Mouse (Mus musculus) T-helper 2 cell (primary cell): ENCODE results near the gene Rngtt.
"Not testable (repeated sequence)": the region's sequence is repeated elsewhere in the genome, so short reads cannot be mapped to it uniquely, and the experiment has no call there.

Experiments
- in situ Hi-C: fragments of 300-600 bp; cut with MboI, MseI; formaldehyde crosslinking; loops from one replicate; pipeline ENCODE4 v1.15.1; 2025; ENCODE audit warnings: high pct_unique_total_duplicates

The Rngtt gene

DNA sequence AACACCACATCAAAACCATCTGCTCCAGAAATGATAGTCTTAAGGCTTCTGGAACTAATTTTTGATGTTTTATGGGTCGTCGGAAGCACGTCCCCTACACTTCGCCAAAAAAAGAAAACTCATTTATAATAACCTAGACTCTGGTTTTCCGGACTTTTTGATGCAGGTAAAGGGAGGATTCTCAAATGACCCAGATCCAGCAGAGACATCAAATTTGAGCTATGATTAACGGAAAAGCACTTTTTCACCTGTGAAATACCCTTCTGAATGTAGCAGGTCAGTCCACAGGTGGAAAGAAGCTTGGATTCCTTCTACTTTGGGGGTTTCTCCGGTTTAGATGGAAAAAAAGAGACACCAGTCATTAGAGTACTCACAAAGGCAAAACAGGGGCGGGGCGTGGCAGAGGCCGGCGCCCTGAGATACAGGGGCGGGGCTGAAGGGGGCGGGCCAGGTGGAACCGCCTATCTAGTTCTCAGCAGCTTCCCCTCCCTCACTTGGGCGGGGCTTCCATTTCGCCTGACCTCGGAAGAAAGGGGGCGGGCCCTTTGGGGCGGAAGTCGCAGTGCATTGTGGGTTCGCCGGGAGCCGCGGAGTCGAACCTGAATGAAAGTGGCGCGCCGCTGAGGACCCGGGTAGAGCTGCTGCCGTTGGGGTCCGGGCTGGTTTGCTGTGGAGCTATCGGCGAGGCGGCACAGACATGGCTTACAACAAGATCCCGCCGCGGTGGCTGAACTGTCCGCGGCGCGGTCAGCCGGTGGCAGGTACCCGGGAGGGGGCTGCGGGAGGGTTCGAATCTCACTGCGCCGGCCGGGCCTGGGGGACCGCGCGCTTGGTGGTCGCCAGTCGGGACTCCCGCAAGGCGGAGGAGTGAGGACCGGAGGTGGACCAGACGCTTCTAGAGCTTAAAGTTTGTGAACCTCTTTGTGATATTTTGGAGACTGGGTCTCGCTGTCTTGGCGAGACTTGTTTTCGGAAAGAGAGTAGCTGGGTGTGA, at the start of gene Rngtt:
Rngtt (plus strand) TSS at position 548 of the 994 bp plus-strand sequence.
- in situ Hi-C loops: no loop called here

DNA sequence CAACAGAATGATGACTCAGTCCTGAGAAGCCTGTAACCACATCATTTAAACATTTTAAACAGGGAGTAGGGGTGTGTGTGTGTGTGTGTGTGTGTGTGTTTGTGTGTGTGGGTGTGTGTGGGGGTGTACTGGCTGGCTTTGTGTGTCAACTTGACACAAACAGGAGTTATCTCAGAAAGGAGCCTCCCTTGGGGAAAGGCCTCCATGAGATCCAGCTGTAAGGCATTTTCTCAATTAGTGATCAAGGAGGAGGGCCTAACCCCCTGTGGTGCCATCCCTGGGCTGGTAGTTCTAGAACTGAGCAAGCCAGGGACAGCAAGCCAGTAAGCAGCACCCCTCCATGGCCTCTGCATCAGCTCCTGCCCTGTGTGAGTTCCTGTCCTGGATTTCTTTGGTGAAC, 49.8 kb upstream of the Rngtt start:
- in situ Hi-C loops: no loop called here

DNA sequence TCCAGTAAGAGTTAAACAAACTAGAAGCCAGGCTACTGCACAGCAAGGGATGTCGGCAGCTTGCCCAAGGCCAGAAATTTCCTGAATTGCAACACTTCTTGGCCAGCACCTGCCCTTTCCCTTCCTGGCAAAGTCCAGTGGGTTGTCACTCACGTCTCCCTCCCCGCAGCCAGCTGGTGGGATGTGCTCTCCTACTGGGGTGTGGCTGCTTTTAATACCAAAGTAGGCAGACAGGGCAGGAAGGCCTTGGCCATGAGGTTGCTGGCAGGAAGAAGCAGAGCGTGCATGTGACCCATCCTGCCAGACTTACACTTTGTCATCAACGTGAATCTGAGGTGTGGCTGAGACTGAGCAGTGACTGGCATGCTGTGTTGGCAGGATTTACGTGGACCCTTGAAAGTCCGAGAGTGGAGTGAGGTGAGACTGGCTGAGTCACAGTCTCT, 48.8 kb upstream of the Rngtt start:
- in situ Hi-C loops: no loop called here

DNA sequence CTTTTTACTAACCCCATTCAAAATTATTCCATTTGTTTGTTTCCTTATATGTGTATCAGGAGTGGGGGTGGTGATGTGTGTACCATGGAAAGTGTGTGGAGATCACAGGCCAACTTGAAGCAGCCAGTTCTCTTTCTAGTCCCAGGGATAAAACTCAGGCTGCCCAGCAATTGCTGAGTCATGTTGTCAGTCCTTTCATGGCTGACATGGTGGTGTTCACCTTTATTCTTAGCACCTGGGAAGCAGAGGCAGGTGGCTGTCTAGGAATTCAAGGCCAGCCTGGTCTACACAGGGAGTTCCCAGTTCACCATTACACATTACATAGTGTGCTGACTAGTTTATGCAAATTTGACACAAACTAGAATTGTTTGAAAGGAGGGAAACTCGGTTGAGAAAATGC, 47.2 kb upstream of the Rngtt start:
- in situ Hi-C loops: no loop called here

DNA sequence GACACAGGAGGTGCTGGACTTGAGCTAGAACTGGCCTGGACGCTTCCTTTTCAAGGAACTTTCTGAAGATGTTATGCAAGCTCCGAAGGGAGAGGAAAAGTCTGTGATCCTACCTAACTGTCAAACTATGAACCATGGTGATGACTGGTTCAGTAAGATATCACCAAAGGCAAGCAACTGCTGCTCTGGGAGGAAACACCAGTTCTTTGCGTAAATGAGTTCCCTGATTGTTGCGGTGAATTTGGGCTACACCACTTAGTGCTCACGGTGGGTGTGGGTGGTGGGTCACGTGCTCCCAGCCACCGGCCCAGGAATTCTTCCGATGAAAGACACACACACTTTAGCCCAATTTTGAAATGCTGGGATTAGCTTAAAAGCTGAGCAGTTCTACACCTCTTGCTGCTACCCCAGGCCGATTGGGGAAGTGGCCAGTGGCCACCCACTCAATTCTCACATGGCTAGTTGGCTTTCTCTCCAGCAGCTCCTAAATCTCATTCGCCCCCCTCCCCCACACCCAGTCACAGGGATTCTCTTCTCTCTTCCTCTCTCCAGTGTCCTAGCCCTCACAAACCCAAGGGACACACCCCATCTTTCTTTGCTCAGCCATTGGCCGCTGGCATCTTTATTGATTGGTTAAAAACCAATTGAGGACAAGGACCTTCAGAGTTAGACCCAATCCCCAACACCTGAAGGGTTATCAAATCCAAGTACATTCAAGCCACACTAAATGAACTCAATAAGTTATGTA, 45.0 kb upstream of the Rngtt start:
- in situ Hi-C loops: no loop called here

DNA sequence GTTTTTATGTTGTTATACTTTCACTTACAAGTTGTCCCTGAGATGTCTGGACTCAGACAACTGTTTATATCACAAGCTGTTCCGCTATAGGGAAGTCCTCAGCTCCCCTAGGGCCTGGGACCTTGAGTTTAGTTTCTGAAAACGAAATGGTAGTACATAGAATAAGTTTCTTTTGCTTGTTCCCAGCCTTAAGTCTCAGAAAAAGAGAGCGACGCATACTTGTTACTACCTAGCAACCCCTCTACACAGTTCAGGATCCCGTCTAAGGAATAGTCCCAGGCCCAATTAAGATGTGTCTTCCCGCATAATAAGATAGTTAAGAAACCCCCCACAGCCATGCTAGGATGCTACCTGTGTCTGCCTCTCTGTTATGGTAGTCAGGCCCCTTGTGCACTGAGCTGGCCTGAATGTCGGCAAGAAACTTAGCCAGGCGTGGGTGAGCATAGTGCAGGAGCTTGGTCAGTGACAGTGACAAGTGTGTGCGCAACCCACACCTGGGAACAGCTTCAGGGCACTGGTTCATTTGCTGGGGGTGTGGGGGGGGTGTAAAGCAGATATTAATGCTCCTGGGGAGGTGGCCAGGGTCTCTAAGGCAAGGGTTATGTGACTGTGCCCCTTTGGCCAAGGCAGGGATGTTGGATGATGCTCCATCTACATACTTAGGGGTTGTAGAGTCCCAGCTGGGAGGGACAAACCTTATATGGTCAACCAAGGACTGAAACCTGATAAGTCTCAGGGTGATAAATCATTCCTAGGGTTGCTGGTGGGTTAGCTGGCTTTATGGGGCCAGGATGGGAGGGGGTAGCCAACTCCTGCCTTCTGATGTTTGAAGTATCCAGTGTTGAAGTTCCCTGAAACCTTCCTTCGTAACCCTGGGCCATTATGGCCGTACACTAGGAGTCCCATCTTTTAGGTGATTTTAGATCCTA, 39.5 kb upstream of the Rngtt start:
- in situ Hi-C loops: no loop called here

DNA sequence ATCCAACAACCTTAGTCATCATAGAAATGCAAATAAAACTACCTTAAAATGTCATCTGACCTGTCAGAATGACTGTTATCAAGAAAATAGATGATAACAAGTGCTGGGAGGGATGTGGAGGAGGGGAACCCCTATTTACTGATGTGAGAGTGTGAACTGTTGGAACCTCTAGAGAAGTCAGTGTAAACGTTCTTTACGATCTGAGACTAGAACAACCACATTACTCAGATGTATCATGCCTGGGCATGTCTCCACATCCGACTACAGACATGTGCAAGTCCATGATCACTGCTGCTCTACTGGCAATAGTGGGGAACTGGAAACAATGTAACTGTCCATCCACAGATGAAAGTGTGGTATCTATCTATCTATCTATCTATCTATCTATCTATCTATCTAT, 36.7 kb upstream of the Rngtt start:
- in situ Hi-C loops: no loop called here

DNA sequence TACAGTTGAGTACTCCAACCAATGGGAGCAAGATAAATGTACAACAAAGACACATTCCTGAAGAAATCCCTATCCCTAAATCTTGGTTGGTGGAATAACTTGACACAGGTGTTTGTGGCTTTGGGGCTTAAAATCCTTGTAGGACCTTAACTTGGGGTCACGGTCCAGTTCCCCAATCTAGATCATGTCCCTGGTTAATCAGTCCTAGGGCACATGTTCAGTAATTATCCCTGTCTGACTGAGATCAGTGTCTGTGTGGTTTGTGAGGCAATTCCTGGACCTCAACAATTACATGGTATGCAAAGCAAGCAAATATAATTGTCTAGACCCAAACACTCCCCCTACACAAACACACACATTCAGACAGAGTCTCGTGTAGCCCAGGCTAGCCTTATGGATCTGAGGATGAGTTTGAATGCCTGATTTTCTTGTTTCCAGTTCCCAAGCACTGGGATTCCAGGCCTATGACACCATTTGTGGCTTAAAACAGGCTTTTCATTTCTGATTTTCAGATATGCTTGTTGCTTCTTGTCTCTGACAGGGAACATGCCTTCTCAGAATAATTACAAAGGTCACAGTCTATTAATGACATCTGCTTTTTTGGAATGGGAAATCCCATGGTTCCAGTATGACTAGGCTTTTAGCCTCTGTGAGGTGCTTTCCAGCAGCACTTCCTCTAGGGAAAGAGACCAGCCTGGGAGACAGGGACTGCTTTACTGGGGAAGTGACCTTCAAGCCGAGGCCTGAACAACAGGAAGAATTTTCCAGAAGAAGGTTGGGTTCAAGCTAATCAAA, 28.0 kb upstream of the Rngtt start:
- in situ Hi-C loops: no loop called here

DNA sequence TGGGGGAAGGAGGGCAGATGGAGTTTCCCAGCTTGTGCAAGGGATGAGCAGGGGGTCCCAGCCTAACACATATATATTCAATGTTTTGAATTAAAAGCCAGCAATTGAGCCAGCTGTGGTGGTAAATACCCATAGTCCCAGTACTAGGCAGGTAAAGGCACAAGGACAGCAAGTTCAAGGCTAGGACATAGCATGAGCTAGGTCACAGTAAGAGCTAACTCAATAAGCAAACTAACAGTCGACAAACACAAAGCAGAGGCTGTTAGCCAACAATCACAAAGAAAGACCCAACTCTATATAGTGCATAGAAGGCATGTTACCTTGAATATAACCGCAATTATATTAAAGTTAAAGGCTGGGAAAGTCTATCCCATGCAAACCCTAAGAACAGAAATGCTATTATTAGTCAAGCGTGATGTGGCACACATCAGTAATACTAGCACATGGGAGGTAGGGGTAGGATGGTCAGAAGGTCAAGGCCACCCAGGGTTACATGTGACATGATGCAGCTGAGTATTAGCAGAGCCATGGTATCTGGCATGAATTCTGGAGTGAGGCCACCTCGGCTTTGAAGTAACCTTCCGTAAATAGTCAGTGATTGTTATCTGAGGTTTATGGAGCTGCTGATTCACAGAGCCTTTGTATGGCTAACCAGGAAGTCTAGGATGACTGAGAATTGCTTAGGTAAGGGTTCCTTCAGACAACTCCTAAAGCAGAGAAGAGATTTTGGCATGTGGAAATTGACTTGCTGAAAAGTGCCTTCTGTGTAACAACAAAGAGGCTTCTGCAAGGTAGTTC, 25.8 kb upstream of the Rngtt start:
- in situ Hi-C loops: no loop called here

DNA sequence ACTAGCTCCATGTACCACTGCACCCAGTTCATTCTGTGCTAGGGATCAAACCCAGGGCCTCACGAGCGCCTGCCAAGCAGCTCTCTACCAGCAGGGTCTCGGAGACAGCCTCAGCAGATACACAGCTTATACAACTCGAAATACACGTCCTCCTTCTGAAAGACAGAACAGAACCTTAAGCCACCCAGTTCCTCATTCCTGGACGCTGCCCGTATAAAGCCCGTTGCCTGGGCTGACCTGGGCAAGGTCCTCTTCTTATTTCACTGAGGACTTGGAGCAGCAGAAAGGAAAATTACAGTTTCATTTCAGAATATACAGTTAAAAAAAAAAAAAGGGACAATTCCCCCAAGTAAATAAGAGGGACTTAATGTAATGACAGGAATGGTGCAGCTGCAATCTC, 24.7 kb upstream of the Rngtt start:
- in situ Hi-C loops: no loop called here

DNA sequence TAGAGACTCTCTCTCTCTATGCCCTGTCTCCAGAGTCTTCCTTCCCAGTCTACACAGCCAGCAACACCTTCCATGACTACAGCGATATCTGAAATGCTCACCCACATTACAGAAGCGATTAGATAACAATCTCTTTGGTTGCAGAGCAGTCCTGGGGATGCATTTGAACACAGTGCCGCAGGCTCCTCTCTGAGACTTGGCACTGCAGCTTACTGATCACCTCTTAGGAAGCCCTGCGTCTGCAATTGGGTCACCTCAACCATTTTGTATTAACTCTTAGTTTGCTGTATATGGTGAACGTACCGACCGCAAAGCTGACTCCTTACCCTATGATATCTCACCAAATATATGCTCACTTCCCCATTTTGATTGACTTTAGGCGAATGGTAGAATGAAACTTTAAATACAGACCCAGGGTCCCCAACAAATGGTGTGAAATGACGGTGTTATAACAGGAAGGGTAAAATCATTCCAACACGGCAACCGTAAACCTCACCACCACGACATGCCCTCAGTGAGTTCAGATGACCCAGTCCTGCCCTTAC, 20.9 kb upstream of the Rngtt start:
- in situ Hi-C loops: no loop called here

DNA sequence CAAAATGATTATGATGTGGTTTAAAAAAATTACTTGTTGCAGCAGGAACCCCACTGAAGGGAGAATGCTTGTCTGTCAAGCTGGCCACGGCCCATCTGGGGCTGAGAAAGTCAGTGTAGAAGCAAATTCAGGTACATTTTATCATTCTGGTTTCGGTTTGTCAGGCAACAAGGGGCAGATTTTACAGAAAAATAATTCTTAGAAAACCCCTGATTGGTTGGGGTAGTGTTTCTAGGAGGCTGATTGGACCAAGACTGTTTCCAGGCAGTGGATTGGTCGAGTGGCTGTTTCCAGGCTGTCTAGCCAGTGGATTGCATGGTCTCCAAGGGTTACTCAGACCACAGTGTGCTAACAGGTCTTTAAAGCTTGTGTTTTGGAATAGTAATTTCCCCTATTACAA, 20.1 kb upstream of the Rngtt start, which contains the start of gene Pnrc1:
Pnrc1 (minus strand) TSS at position 162 of the 400 bp plus-strand sequence.
- in situ Hi-C loops: loop anchor here (5.0 kb wide), 1 partner anchor 143 kb away; no protein-coding TSS in a partner anchor

DNA sequence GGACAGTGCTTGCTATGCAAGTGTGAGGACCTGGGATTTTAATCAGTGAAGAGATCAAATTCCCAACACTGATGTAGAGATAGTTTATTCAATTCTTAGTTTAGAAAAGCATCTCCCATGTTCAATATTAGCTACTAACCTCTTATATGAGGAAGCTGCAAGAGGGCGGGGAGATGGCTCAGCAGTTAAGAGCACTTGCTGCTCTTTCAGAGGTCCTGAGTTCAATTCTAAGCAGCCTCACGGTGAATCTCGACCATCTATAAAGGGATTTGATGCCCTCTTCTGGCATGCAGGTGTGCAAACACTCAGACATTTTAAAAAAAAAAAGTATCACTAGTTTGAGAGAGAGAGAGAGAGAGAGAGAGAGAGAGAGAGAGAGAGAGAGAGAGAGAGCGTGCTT, 19.2 kb upstream of the Rngtt start:
- in situ Hi-C loops: loop anchor here (5.0 kb wide), 1 partner anchor 144 kb away; no protein-coding TSS in a partner anchor

DNA sequence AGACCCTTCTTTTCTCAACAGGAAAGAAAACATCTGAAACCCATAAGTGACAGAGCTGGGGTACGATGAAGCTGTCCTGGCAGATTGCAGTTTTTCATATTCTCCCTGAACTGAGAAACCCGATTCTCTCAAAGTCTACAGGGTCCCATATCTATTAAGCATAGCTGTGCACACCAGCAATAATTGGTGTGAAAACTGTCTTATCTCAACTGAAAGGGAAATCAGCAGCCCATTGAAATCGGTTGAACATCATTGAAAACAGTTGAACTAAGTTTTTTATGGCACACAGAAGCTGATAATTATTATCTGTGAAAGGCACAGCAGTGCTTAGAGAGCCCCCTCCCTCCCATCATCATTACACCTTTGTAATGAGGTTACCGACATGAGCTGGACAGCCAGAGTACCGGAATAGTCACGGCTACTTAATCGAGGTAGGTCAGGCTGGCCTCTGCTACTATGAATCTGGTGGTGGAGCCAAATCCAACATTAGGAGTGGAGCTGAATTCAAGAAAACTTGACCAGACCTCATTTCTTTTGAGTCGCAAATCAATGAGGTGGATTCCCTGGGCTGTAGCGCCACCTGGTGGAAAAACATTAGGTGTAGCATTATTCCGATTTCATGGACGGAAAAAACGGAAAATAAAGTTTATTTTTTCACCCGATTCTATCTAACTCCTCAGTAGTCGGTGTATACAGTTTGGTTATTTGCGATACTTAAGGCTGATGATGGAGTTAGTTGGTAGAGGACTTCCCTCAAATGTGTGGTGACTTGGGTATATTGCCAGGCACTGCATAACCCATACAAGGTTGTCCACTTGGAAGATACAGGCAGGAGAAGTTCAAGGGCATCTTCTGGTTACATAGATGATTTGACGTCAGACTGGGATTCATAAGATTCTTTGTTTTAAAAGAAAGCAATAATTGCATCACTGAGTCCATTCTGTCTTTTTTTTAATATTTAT, 17.4 kb upstream of the Rngtt start:
- in situ Hi-C loops: loop anchor here (5.0 kb wide), 1 partner anchor 145 kb away; no protein-coding TSS in a partner anchor

DNA sequence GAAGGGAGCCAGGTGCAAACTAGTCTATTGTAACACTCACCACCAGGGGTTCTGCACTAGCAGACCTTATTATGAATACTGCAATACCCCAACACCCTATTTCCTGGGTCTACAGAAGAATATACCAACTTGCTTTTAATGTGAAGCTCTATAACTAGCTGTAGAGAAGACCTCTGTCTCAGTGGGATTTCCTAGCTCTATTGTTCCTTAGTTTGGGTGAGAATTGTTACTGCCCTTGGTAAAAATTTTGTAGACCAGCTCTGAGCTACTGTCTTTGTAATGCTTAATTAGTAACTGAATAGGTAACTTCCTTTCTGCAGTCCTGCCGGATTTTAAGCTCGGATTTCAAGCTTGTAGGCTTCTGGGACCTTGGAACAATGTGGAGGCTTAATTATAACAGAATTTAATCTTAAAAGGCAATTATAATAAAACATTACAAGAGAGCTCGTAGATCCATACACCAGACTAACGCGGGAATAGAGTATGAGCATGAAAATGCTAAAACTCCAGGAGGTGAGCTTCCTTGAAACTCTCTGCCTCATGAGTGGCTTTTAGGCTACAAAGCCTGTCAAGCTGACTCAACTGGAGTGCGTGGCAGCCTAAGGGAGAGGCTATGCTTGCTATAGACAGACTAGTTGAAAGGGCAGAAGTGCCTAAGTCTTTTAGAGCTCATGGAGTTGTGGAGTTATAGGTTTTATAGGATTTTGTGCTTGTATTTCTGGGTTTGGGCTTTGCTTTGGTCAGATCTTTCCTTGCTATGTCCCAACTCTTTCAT, 9.0 kb upstream of the Rngtt start:
- in situ Hi-C loops: not testable (repeated sequence)

DNA sequence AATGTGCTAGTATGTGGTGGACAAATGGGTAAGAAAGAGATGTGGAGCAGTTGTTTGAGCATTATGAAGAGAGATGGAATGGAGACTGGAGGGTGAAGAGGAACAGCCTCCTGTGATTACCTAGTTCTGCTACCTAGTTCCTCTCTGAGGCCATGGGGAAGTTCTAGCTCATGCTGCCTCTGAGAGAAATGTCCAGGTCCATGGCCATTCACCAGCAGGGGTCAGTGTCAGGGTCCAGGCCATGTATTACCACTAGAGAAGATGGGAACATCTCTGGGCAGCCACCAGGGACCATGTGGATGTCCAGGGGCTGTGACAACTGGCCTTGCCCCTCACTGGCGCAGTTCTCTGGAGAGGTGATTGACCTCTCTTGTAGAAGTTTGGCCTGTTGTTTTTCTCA, 7.1 kb upstream of the Rngtt start:
- in situ Hi-C loops: no loop called here

DNA sequence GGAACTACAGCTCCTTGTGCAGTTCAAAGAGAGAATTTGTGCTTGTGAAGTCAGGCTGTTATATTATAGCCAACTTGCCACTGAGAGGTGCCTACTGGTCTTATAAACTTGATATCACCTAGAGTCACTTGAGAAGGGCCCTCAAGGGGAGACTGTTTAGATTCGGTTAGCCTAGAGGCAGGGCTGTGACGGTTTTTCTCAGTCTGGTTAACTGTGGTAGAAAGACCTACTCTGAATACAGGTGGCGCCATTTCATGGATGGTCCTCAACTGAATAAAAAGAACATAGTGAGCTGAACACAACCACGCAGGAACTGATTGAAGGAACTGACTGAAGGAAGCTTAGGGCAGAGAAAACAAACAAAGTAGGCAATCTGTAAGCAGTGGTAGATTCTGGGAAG, 3.0 kb upstream of the Rngtt start:
- in situ Hi-C loops: no loop called here
